Mouse (Mus musculus): ENCODE measurements around the gene Zc3h10. TPM values are rescaled to one million over a fixed set of nuclear protein-coding genes. Genes with fewer than 3 reads are reported as not detected.

The Zc3h10 gene
- polyA plus RNA-seq, 1 experiment from 2014 or later: 17.3 TPM

GRCm38 (mm10) chr10:128503532-128503931 lies 44.0 kb downstream of the Zc3h10 start:
- no peak for ATAC-seq (ENCODE audit: low FRiP score, low read depth)
- H3K4me2 ChIP-seq (replicated peaks): no peak overlapping the region
- H3K9ac ChIP-seq: no peak overlapping the region
- no peak overlapping the region for H3K4me3 ChIP-seq
- 0 out of 2 replicates have a peak, but pooled peaks cover 2% of the 10 kb centered on the region for H3K9me3 ChIP-seq
- peaks cover 6% of the 10 kb centered on the region; the same call in 1 of the 2 replicates for H3K4me1 ChIP-seq
- H3K27ac ChIP-seq: no peak overlapping the region
- H3K27me3 ChIP-seq: no peaks in the 10 kb centered on the region
- 66% methylated on average over 8 of the region's 8 CpGs for WGBS
- peaks cover 4% of the 10 kb centered on the region; the same call in 1 of the 2 replicates for H3K36me3 ChIP-seq

GRCm38 (mm10) chr10:128502341-128502740 lies 45.2 kb downstream of the Zc3h10 start:
- Histone ChIP-seq H3K9me3 (0 out of 2 replicates have a peak, but pooled peaks cover 2% of the 10 kb centered on the region), H3K4me3 (no peak overlapping the region), H3K9ac (0 out of 2 replicates have a peak overlapping the region, but pooled peaks have one; percentile 19), H3K4me1 (peaks cover 13% of the 10 kb centered on the region; the same call in 1 of the 2 replicates), H3K4me2 (replicated peaks) (no peak overlapping the region), H3K36me3 (peaks cover 4% of the 10 kb centered on the region; the same call in 1 of the 2 replicates), H3K27me3 (no peaks in the 10 kb centered on the region), H3K27ac (no peak overlapping the region)
- no peak for ATAC-seq (ENCODE audit: low FRiP score, low read depth)
- WGBS: 75% methylated on average over 5 of the region's 5 CpGs

GRCm38 (mm10) chr10:128499116-128499671 lies 48.4 kb downstream of the Zc3h10 start:
- Histone ChIP-seq H3K27me3 (no peaks in the 10 kb centered on the region), H3K27ac (peak overlapping the region; percentile 89), H3K9me3 (no peaks in the 10 kb centered on the region), H3K36me3 (no peaks in the 10 kb centered on the region), H3K9ac (peak overlapping the region; percentile 66), H3K4me3 (peak overlapping the region; percentile 59), H3K4me2 (replicated peaks) (peak overlapping the region; percentile 77), H3K4me1 (peaks cover 24% of the 10 kb centered on the region)
- 2% methylated on average over 21 of the region's 21 CpGs for WGBS
- peak; percentile 30 for ATAC-seq (ENCODE audit: low FRiP score, low read depth)

GRCm38 (mm10) chr10:128498590-128498989 lies 49.0 kb downstream of the Zc3h10 start, which contains the start of gene Myl6b:
Myl6b (minus strand) TSS chr10:128498685.
- H3K36me3 ChIP-seq: no peaks in the 10 kb centered on the region
- WGBS: under 1% methylated on average over 27 of the region's 27 CpGs
- H3K4me1 ChIP-seq: peaks cover 24% of the 10 kb centered on the region
- H3K9ac ChIP-seq: peak within 1 kb of the TSS; percentile 66
- peak; percentile 83 for ATAC-seq (ENCODE audit: low FRiP score, low read depth)
- H3K4me2 ChIP-seq (replicated peaks): peak within 1 kb of the TSS; percentile 77
- no peaks in the 10 kb centered on the region for H3K9me3 ChIP-seq
- peak within 1 kb of the TSS; percentile 89 for H3K27ac ChIP-seq
- H3K27me3 ChIP-seq: no peaks in the 10 kb centered on the region
- H3K4me3 ChIP-seq: peak within 1 kb of the TSS; percentile 59

GRCm38 (mm10) chr10:128497134-128497737 lies 50.3 kb downstream of the Zc3h10 start:
- no peaks in the 10 kb centered on the region for H3K27me3 ChIP-seq
- H3K4me1 ChIP-seq: peaks cover 28% of the 10 kb centered on the region
- H3K4me2 ChIP-seq (replicated peaks): no peak overlapping the region; the same call in 1 of the 2 replicates
- H3K9me3 ChIP-seq: no peaks in the 10 kb centered on the region
- no peak overlapping the region for H3K9ac ChIP-seq
- no peak overlapping the region for H3K4me3 ChIP-seq
- 40% methylated on average over 6 of the region's 6 CpGs for WGBS
- ATAC-seq (ENCODE audit: low FRiP score, low read depth): no peak
- H3K27ac ChIP-seq: peak overlapping the region; percentile 33; the same call in 1 of the 2 replicates
- no peaks in the 10 kb centered on the region for H3K36me3 ChIP-seq

GRCm38 (mm10) chr10:128496509-128497077 lies 51.0 kb downstream of the Zc3h10 start:
- Histone ChIP-seq H3K4me2 (replicated peaks) (peak overlapping the region; percentile 25; the same call in 1 of the 2 replicates), H3K9me3 (no peaks in the 10 kb centered on the region), H3K9ac (no peak overlapping the region), H3K4me3 (0 out of 2 replicates have a peak overlapping the region, but pooled peaks have one; percentile 5), H3K27me3 (no peaks in the 10 kb centered on the region), H3K36me3 (peaks cover 5% of the 10 kb centered on the region), H3K4me1 (peaks cover 34% of the 10 kb centered on the region), H3K27ac (peak overlapping the region; percentile 33; the same call in 1 of the 2 replicates)
- no peak for ATAC-seq (ENCODE audit: low FRiP score, low read depth)
- WGBS: 32% methylated on average over 6 of the region's 6 CpGs

- WGBS: 71% methylated on average over 4 of the region's 4 CpGs
Measured at GRCm38 (mm10) chr10:128495903-128496302, 51.7 kb downstream of the Zc3h10 start.

GRCm38 (mm10) chr10:128495270-128495669 lies 52.3 kb downstream of the Zc3h10 start:
- H3K4me2 ChIP-seq (replicated peaks): peak overlapping the region; percentile 79
- 80% methylated on average over 2 of the region's 2 CpGs for WGBS
- peak overlapping the region; percentile 85; the same call in 1 of the 2 replicates for H3K9ac ChIP-seq

More at GRCm38 (mm10) chr10:128495903-128496302, 51.7 kb downstream of the Zc3h10 start:
- 0 out of 2 replicates have a peak overlapping the region, but pooled peaks have one; percentile 25 for H3K4me2 ChIP-seq (replicated peaks)
- peaks cover 11% of the 10 kb centered on the region for H3K36me3 ChIP-seq
- H3K4me1 ChIP-seq: peaks cover 41% of the 10 kb centered on the region
- H3K27me3 ChIP-seq: no peaks in the 10 kb centered on the region
- peak overlapping the region; percentile 5; the same call in 1 of the 2 replicates for H3K4me3 ChIP-seq
- ATAC-seq (ENCODE audit: low FRiP score, low read depth): no peak
- H3K9ac ChIP-seq: no peak overlapping the region
- H3K27ac ChIP-seq: no peak overlapping the region
- H3K9me3 ChIP-seq: no peaks in the 10 kb centered on the region

GRCm38 (mm10) chr10:128494667-128495245 lies 52.8 kb downstream of the Zc3h10 start:
- Histone ChIP-seq H3K9me3 (no peaks in the 10 kb centered on the region), H3K9ac (peak overlapping the region; percentile 85), H3K36me3 (peaks cover 23% of the 10 kb centered on the region), H3K27ac (peak overlapping the region; percentile 97), H3K4me2 (replicated peaks) (peak overlapping the region; percentile 79), H3K27me3 (no peaks in the 10 kb centered on the region), H3K4me1 (peaks cover 49% of the 10 kb centered on the region), H3K4me3 (peak overlapping the region; percentile 81)
- WGBS: 57% methylated on average over 11 of the region's 11 CpGs
- no peak for ATAC-seq (ENCODE audit: low FRiP score, low read depth)

More at GRCm38 (mm10) chr10:128495270-128495669, 52.3 kb downstream of the Zc3h10 start:
- ATAC-seq (ENCODE audit: low FRiP score, low read depth): no peak
- H3K36me3 ChIP-seq: peaks cover 18% of the 10 kb centered on the region
- peak overlapping the region; percentile 81 for H3K4me3 ChIP-seq
- peaks cover 45% of the 10 kb centered on the region for H3K4me1 ChIP-seq
- H3K27me3 ChIP-seq: no peaks in the 10 kb centered on the region
- no peak overlapping the region for H3K27ac ChIP-seq
- no peaks in the 10 kb centered on the region for H3K9me3 ChIP-seq

- Histone ChIP-seq H3K27me3 (no peaks in the 10 kb centered on the region), H3K4me1 (peaks cover 49% of the 10 kb centered on the region), H3K9ac (peak within 1 kb of the TSS; percentile 88), H3K4me2 (replicated peaks) (peak within 1 kb of the TSS; percentile 79), H3K4me3 (peak within 1 kb of the TSS; percentile 81), H3K36me3 (peaks cover 31% of the 10 kb centered on the region), H3K9me3 (no peaks in the 10 kb centered on the region), H3K27ac (peak within 1 kb of the TSS; percentile 97)
- ATAC-seq (ENCODE audit: low FRiP score, low read depth): peak; percentile 92
- 0% methylated on average over 41 of the region's 45 CpGs for WGBS
Measured at GRCm38 (mm10) chr10:128493695-128494666, 53.6 kb downstream of the Zc3h10 start, which contains the start of gene Myl6. Myl6 (minus strand) TSS chr10:128494145.

- Histone ChIP-seq H3K4me3 (peak overlapping the region; percentile 81), H3K9ac (peak overlapping the region; percentile 88), H3K4me2 (replicated peaks) (peak overlapping the region; percentile 79), H3K4me1 (peaks cover 47% of the 10 kb centered on the region), H3K9me3 (no peaks in the 10 kb centered on the region), H3K27ac (peak overlapping the region; percentile 97), H3K36me3 (peaks cover 37% of the 10 kb centered on the region), H3K27me3 (no peaks in the 10 kb centered on the region)
- under 1% methylated on average over 12 of the region's 12 CpGs for WGBS
- peak; percentile 28 for ATAC-seq (ENCODE audit: low FRiP score, low read depth)
Measured at GRCm38 (mm10) chr10:128493319-128493694, 54.3 kb downstream of the Zc3h10 start.
